Mouse (Mus musculus) thymus, adult 2 months (tissue): ENCODE results near the gene Pitpnm2.

ENCODE experiments used
- CTCF ChIP-seq: fragments of 200-500 bp; IDR thresholded peaks from 2 replicates; pipeline ENCODE4 v1.5.1; 2012; ENCODE audit warnings: mild to moderate bottlenecking, control low read depth, low read length, moderate library complexity, borderline replicate concordance; ENCODE audit not compliant: control insufficient read depth, poor library complexity, insufficient read depth; ENCODE audit errors: extremely low read depth
- POLR2A ChIP-seq: fragments of 200-500 bp; IDR thresholded peaks from 2 replicates; pipeline ENCODE4 v1.6.1; 2012; ENCODE audit warnings: mild to moderate bottlenecking, low read length, control low read depth, moderate library complexity; ENCODE audit not compliant: control insufficient read depth, poor library complexity, insufficient read depth; ENCODE audit errors: extremely low read depth

GRCm38 (mm10) chr5:124192726-124193285 lies 56.8 kb downstream of the Pitpnm2 start:
- TF ChIP-seq CTCF: no peak
- no peak for TF ChIP-seq POLR2A
